8 mouse cellular contexts compared by ENCODE assay signal in genomic region chr17:34309683-34310385, GRCm38 (mm10). TPM values are rescaled to one million over a fixed set of nuclear protein-coding genes. Genes with fewer than 3 reads are reported as not detected.
A peak's percentile ranks its signal among the peaks of the same experiment; 100 is the strongest.
DNase-seq lines count a peak whose midpoint lies in the region; ATAC-seq lines count a peak whose summit lies in the region.

No protein-coding gene starts in this region.

- no peaks in the 10 kb centered on the region for H3K36me3 ChIP-seq in hindbrain, embryonic 13.5 days

- H3K4me1 ChIP-seq in hindbrain, embryonic 13.5 days (replicated peaks) = peaks cover 4% of the 10 kb centered on the region

- H3K27ac ChIP-seq in hindbrain, embryonic 13.5 days = peak overlapping the region; percentile 75

- H3K9me3 ChIP-seq in hindbrain, embryonic 13.5 days = no peaks in the 10 kb centered on the region

- DNase-seq in T-cell, adult 2 months (ENCODE audit: low spot score) = peak; percentile 65
- DNase-seq in cerebellum, postnatal 10 days = peak; percentile 74 to 82
- peak; percentile 21 to 46 for DNase-seq in frontal cortex, postnatal 25 days (ENCODE audit: low spot score in 2 of 2)
- peak; percentile 59 to 75 for DNase-seq in layer of hippocampus, postnatal 36 days
- DNase-seq in lung, postnatal 10 days = peak; percentile 84
- peak; percentile 70 for DNase-seq in ovary, postnatal 36 days (ENCODE audit: low spot score)
- DNase-seq in urinary bladder, postnatal 14 days (ENCODE audit: low spot score) = peak; percentile 74

- H3K4me3 ChIP-seq in hindbrain, embryonic 13.5 days = peak overlapping the region; percentile 59

- WGBS in hindbrain, embryonic 13.5 days = 25% methylated on average over 38 of the region's 38 CpGs

- peak overlapping the region; percentile 68 for H3K4me2 ChIP-seq in hindbrain, embryonic 13.5 days

- peaks cover 8% of the 10 kb centered on the region; the same call in 1 of the 2 replicates for H3K27me3 ChIP-seq in hindbrain, embryonic 13.5 days

- H3K9ac ChIP-seq in hindbrain, embryonic 13.5 days = peak overlapping the region; percentile 78

- ATAC-seq in hindbrain, embryonic 13.5 days (ENCODE audit: low FRiP score) = peak; percentile 90

RNA-seq across cellular contexts. Expression of gene H2-Eb1, which starts 4.2 kb away (rescaled TPM):
- polyA plus RNA-seq in hindbrain, embryonic 13.5 days (2015; fragmentation: Nextera tagmentation; extraction: Ambion mirVana) = 1.5 and 3.4 TPM in 2 replicates
- 1 to 10 TPM; 1.3 TPM for total RNA-seq in layer of hippocampus, postnatal 36 days (2021)

RNA-seq across cellular contexts. Expression of gene H2-Eb2, which starts 15.6 kb away (rescaled TPM):
- polyA plus RNA-seq in hindbrain, embryonic 13.5 days (2015; fragmentation: Nextera tagmentation; extraction: Ambion mirVana) = 0.08 and 0.13 TPM in 2 replicates
- not detected for total RNA-seq in layer of hippocampus, postnatal 36 days (2021)

RNA-seq across cellular contexts. Expression of gene H2-Aa, which starts 22.2 kb away (rescaled TPM):
- polyA plus RNA-seq in hindbrain, embryonic 13.5 days (2015; fragmentation: Nextera tagmentation; extraction: Ambion mirVana) = 0.30 and 0.35 TPM in 2 replicates
- total RNA-seq in layer of hippocampus, postnatal 36 days (2021) = 1 to 10 TPM in 1 of 2 experiments, under 1 TPM in 1; 0.87 to 1.3 TPM

RNA-seq across cellular contexts. Expression of gene Btnl2, which starts 44.8 kb away (rescaled TPM):
- polyA plus RNA-seq in hindbrain, embryonic 13.5 days (2015; fragmentation: Nextera tagmentation; extraction: Ambion mirVana) = not detected in 2 replicates
- total RNA-seq in layer of hippocampus, postnatal 36 days (2021) = under 1 TPM; 0.43 to 0.82 TPM

RNA-seq across cellular contexts. Expression of gene H2-Ab1, which starts 52.3 kb away (rescaled TPM):
- polyA plus RNA-seq in hindbrain, embryonic 13.5 days (2015; fragmentation: Nextera tagmentation; extraction: Ambion mirVana) = 1.2 and 1.9 TPM in 2 replicates
- total RNA-seq in layer of hippocampus, postnatal 36 days (2021) = 1 to 10 TPM; 1.6 to 1.9 TPM

Comparison
In these comparisons a context has a peak if more than half of its experiments do, and no peak if none do; other contexts are left out.
1. Peak in every context shown above with its lines: DNase-seq, ATAC-seq, H3K4me3 ChIP-seq and H3K27ac ChIP-seq.
2. DNase-seq: peak in every context shown above with its lines; median percentile 84 in lung, postnatal 10 days; 78 in cerebellum, postnatal 10 days; 74 in urinary bladder, postnatal 14 days; 70 in ovary, postnatal 36 days; 67 in layer of hippocampus, postnatal 36 days; 65 in T-cell, adult 2 months; 34 in frontal cortex, postnatal 25 days.